In the genomic region with DNA sequence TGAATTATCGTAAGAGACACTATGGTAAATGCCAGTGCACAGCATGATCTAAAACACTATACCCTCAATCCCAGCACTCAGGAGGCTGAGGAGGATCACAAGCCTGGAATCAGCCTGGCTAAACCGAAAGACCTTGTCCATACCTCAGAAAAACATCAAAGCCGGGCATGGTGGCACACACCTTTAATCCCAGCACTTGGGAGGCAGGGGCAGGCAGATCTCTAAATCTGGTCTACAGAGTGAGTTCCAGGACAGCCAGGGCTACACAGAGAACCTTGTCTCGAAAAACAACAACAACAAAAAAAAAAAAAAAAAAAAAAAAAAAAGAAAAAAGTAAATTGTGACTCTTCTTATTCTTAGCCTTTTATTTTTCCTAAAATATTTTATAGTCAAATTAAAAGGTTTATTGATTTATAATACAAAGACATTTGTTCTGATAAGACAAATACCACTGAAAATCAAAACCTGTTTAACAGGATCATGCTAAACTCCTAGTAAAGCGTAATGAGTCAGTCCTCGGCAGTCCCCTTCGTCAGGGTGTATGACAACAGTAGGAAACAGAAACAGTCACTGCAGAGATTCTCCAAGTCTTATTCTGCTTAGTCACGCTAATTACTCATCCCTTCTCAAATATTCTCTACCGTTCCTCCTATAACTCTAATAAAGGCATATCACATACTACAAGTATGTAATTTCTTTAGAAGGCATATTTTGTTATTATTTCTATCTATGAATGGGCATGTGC, we compare ENCODE assay signal across 25 mouse cellular contexts. TPM values are rescaled to one million over a fixed set of nuclear protein-coding genes. Genes with fewer than 3 reads are reported as not detected.
DNase-seq lines count a peak whose midpoint lies in the region; ATAC-seq and TF ChIP-seq lines count a peak whose summit lies in the region.
"Had no signal": no experiment of that assay in that cellular context is flagged by ENCODE, and none has a peak within 500 bp of the region (broad histone marks: within the 10 kb centered on the region; RNA-seq: fewer than 3 reads in every experiment).

No protein-coding gene starts in this region.

- TF ChIP-seq CTCF in gastrocnemius, adult 2 months (IDR thresholded peaks at IDR 0.05): no peak
- TF ChIP-seq CTCF in liver, postnatal 0 days (IDR thresholded peaks at IDR 0.05; ENCODE audit: low read depth): no peak

- no peak overlapping the region for H3K4me2 ChIP-seq in liver, postnatal 0 days (ENCODE audit: low read depth, low read length)
- no peak overlapping the region for H3K4me2 ChIP-seq in midbrain, embryonic 16.5 days (ENCODE audit: low read length)
- H3K4me2 ChIP-seq: embryonic facial prominence, embryonic 15.5 days; forebrain, embryonic 12.5 days; heart, embryonic 13.5 days; hindbrain, embryonic 15.5 days had no signal

- peaks cover 55% of the 10 kb centered on the region for H3K36me3 ChIP-seq in liver, postnatal 0 days (replicated peaks; ENCODE audit: insufficient read depth, low read length)
- H3K36me3 ChIP-seq in midbrain, embryonic 16.5 days (ENCODE audit: control insufficient read depth, insufficient read depth, low read length): peaks cover 21% of the 10 kb centered on the region

- peaks cover 20% of the 10 kb centered on the region for H3K4me1 ChIP-seq in liver, postnatal 0 days (ENCODE audit: insufficient read depth)
- peaks cover 4% of the 10 kb centered on the region for H3K4me1 ChIP-seq in midbrain, embryonic 16.5 days (ENCODE audit: control insufficient read depth, insufficient read depth, low read length)

- intact Hi-C loops in gastrocnemius, adult 2 months (cut with DNase I): loop anchor here (5.0 kb wide), 1 partner anchor 481 kb away; a partner anchor contains a TSS
- intact Hi-C loops in gastrocnemius, postnatal 14 days (cut with DNase I; ENCODE audit: low total_unique reads): no loop called here

- no peak for DNase-seq in gastrocnemius, adult 2 months
- DNase-seq in gastrocnemius, postnatal 14 days: no peak
- DNase-seq in liver, postnatal 0 days: no peak
- no peak for DNase-seq in liver
- peak; percentile 5 for DNase-seq in naive thymus-derived CD4-positive, alpha-beta T cell, adult 2 months (ENCODE audit: low read depth)
- DNase-seq in adrenal gland, postnatal 25 days: no peak
- DNase-seq: adrenal gland, postnatal 10 days; B cell, adult 2 months; cerebellum, adult 2 months; cerebellum, postnatal 14 days; embryo, embryonic 11 days; heart, adult 2 months; heart, postnatal 36 days had no signal

- H3K27me3 ChIP-seq in liver, postnatal 0 days (ENCODE audit: insufficient read depth, low read length): no peaks in the 10 kb centered on the region
- H3K27me3 ChIP-seq in midbrain, embryonic 16.5 days (ENCODE audit: control insufficient read depth, insufficient read depth, low read depth, low read length): no peaks in the 10 kb centered on the region
- H3K27me3 ChIP-seq: embryonic facial prominence, embryonic 15.5 days; forebrain, embryonic 12.5 days; heart, embryonic 13.5 days; hindbrain, embryonic 15.5 days had no signal

- no peak for ATAC-seq in liver, postnatal 0 days
- no peak for ATAC-seq in midbrain, embryonic 16.5 days
- ATAC-seq: CD4-positive, CD25-positive, alpha-beta regulatory T cell, adult 4 months; forebrain, postnatal 0 days; intestine, embryonic 16.5 days had no signal

- peak overlapping the region; percentile 93 for H3K27ac ChIP-seq in gastrocnemius, adult 2 months
- peak overlapping the region; percentile 45; the same call in 1 of the 2 replicates for H3K27ac ChIP-seq in liver, postnatal 0 days (ENCODE audit: low read depth)
- H3K27ac ChIP-seq in midbrain, embryonic 16.5 days (ENCODE audit: low read length): no peak overlapping the region
- H3K27ac ChIP-seq: embryonic facial prominence, embryonic 15.5 days; forebrain, embryonic 12.5 days; heart, adult 2 months; heart, embryonic 13.5 days; hindbrain, embryonic 15.5 days had no signal

- H3K9me3 ChIP-seq in liver, postnatal 0 days (ENCODE audit: low read length): no peaks in the 10 kb centered on the region
- H3K9me3 ChIP-seq in midbrain, embryonic 16.5 days (replicated peaks; ENCODE audit: control insufficient read depth, low read length, poor library complexity, severe bottlenecking): no peaks in the 10 kb centered on the region
- H3K9me3 ChIP-seq: embryonic facial prominence, embryonic 15.5 days; forebrain, embryonic 12.5 days; G1E; heart, embryonic 13.5 days; hindbrain, embryonic 15.5 days had no signal

- TF ChIP-seq EP300 in liver, postnatal 0 days (IDR thresholded peaks at IDR 0.05; ENCODE audit: low read depth): no peak

- H3K4me3 ChIP-seq in gastrocnemius, adult 2 months: no peak overlapping the region
- no peak overlapping the region for H3K4me3 ChIP-seq in liver, postnatal 0 days (ENCODE audit: low read depth, low read length)
- no peak overlapping the region for H3K4me3 ChIP-seq in midbrain, embryonic 16.5 days (ENCODE audit: low read depth, low read length)
- H3K4me3 ChIP-seq: embryonic facial prominence, embryonic 15.5 days; forebrain, embryonic 12.5 days; heart, adult 2 months; heart, embryonic 13.5 days; hindbrain, embryonic 15.5 days had no signal

- H3K9ac ChIP-seq in liver, postnatal 0 days (replicated peaks): no peak overlapping the region
- no peak overlapping the region for H3K9ac ChIP-seq in midbrain, embryonic 16.5 days (ENCODE audit: low read depth, low read length)
- H3K9ac ChIP-seq: embryonic facial prominence, embryonic 15.5 days; forebrain, embryonic 12.5 days; forebrain, postnatal 0 days; heart, embryonic 13.5 days; hindbrain, embryonic 15.5 days had no signal

- WGBS in liver, postnatal 0 days (ENCODE audit: insufficient replicate concordance): 92% methylated on average over 9 of the region's 9 CpGs
- WGBS in midbrain, embryonic 16.5 days: 91% methylated on average over 9 of the region's 9 CpGs

RNA-seq across cellular contexts. Expression of a gene that starts 11.5 kb away (rescaled TPM):
- 10 to 100 TPM; 32.4 to 38.2 TPM for total RNA-seq in gastrocnemius, adult 2 months (2021)
- 10 to 100 TPM; 25.9 to 29.5 TPM for total RNA-seq in gastrocnemius, postnatal 14 days (2021)
- 42.6 and 50.4 TPM in 2 replicates for polyA plus RNA-seq in liver, postnatal 0 days (2015; fragmentation: Nextera tagmentation; extraction: Ambion mirVana)
- 75.8 and 80.0 TPM in 2 replicates for polyA plus RNA-seq in midbrain, embryonic 16.5 days (2015; fragmentation: Nextera tagmentation; extraction: Ambion mirVana)
- 34.2 and 36.7 TPM in 2 replicates for total RNA-seq in adrenal gland, postnatal 25 days (2021)

RNA-seq across cellular contexts. Expression of a gene that starts 15.2 kb away (rescaled TPM):
- total RNA-seq in gastrocnemius, adult 2 months (2021): 100 to 1,000 TPM; 424 to 437 TPM
- 100 to 1,000 TPM; 352 to 422 TPM for total RNA-seq in gastrocnemius, postnatal 14 days (2021)
- 0.11 and 0.19 TPM in 2 replicates for polyA plus RNA-seq in liver, postnatal 0 days (2015; fragmentation: Nextera tagmentation; extraction: Ambion mirVana)
- 0.82 and 1.1 TPM in 2 replicates for polyA plus RNA-seq in midbrain, embryonic 16.5 days (2015; fragmentation: Nextera tagmentation; extraction: Ambion mirVana)
- 2.7 and 2.8 TPM in 2 replicates for total RNA-seq in adrenal gland, postnatal 25 days (2021)
- total RNA-seq: common myeloid progenitor, adult 5-6 weeks had no signal
- polyA plus RNA-seq: CD4-positive, CD25-positive, alpha-beta regulatory T cell, adult 4 months; G1E had no signal

RNA-seq across cellular contexts. Expression of a gene that starts 25.3 kb away (rescaled TPM):
- total RNA-seq in gastrocnemius, adult 2 months (2021): not detected
- total RNA-seq in gastrocnemius, postnatal 14 days (2021): under 1 TPM in 1 of 2 experiments, not detected in 1; 0.23 TPM
- not detected in 2 replicates for polyA plus RNA-seq in liver, postnatal 0 days (2015; fragmentation: Nextera tagmentation; extraction: Ambion mirVana)
- 145 and 148 TPM in 2 replicates for polyA plus RNA-seq in midbrain, embryonic 16.5 days (2015; fragmentation: Nextera tagmentation; extraction: Ambion mirVana)
- total RNA-seq in adrenal gland, postnatal 25 days (2021): 2.8 and 3.7 TPM in 2 replicates
- total RNA-seq: gastrocnemius, postnatal 36 days; heart, adult 2 months; heart, postnatal 36 days had no signal
- polyA plus RNA-seq: CD4-positive, CD25-positive, alpha-beta regulatory T cell, adult 4 months; G1E; heart, postnatal 0 days had no signal

RNA-seq across cellular contexts. Expression of a gene that starts 59.4 kb away (rescaled TPM):
- 100 to 1,000 TPM in 1 of 2 experiments, 10 to 100 TPM in 1; 73.8 to 106 TPM for total RNA-seq in gastrocnemius, adult 2 months (2021)
- 10 to 100 TPM; 46.2 to 63.3 TPM for total RNA-seq in gastrocnemius, postnatal 14 days (2021)
- 15.1 and 16.9 TPM in 2 replicates for polyA plus RNA-seq in liver, postnatal 0 days (2015; fragmentation: Nextera tagmentation; extraction: Ambion mirVana)
- 16.9 and 17.5 TPM in 2 replicates for polyA plus RNA-seq in midbrain, embryonic 16.5 days (2015; fragmentation: Nextera tagmentation; extraction: Ambion mirVana)
- total RNA-seq in adrenal gland, postnatal 25 days (2021): 61.2 and 74.5 TPM in 2 replicates

Comparison
In these comparisons a context has a peak if more than half of its experiments do, and no peak if none do; other contexts are left out.
1. RNA of a gene that starts 15.2 kb away (total RNA-seq): 424 to 437 TPM in gastrocnemius, adult 2 months and 352 to 422 TPM in gastrocnemius, postnatal 14 days; 2.7 to 2.8 TPM in adrenal gland, postnatal 25 days; every median in the first group is over 10 times any median in the second.